Mouse (Mus musculus): ENCODE data around the gene Mdga1. TPM values are rescaled to one million over a fixed set of nuclear protein-coding genes. Genes with fewer than 3 reads are reported as not detected.
A peak's percentile ranks its signal among the peaks of the same experiment; 100 is the strongest.

Mdga1 gene
- total RNA-seq, 2 experiments from 2014 or later = 56.9 to 68.0 TPM

GRCm38 (mm10) chr17:29925608-29926606 is 44.0 kb downstream of the Mdga1 start:
- DNase-seq (ENCODE audit: extremely low spot score in 1 of 2, low spot score in 1 of 2) = no peak

GRCm38 (mm10) chr17:29920089-29920488 is 49.8 kb downstream of the Mdga1 start:
- no peak for DNase-seq (ENCODE audit: extremely low spot score in 1 of 2, low spot score in 1 of 2)

DNA sequence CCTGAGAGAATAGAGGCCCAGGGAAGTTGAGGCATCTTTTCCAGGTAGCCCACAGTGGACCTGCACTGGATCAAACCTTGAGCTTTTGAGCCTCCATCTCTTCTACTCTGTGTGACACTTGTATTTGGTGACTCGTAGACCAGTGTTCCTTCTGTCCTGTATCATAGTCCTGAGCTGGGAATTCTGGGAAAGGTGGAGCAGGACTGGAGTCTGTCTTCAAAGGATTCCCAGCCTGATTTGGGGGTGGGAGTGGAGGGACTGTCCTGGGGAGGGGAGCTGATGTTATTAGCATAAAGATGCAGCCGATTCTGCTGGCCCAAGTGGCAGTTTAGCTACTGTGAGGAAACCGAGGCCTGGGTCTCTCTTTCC is 50.4 kb downstream of the Mdga1 start:
- DNase-seq (ENCODE audit: extremely low spot score in 1 of 2, low spot score in 1 of 2) = no peak

- DNase-seq (ENCODE audit: extremely low spot score in 1 of 2, low spot score in 1 of 2) = no peak
Observed at GRCm38 (mm10) chr17:29918791-29919551, 50.9 kb downstream of the Mdga1 start.

DNA sequence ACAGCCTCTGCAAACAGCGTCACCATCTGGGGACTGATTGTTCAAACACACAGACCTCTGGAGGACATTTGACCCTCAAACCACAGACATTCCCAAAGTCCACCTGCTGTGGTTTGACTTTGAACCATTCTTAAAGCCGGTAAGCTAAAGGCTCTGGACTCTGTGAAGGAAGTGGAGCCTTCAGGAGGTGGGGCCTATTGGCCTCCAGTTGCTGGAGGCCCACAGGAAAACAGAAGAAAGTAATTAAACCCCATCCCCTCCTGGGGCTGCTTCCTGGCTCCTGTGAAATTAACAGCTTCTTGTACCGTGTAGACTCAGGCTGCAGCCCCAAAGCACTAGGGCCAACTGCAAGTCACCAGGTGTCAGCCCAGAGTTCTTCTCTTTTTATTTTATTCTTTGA is 52.9 kb downstream of the Mdga1 start:
- no peak for DNase-seq (ENCODE audit: extremely low spot score in 1 of 2, low spot score in 1 of 2)

- DNase-seq (ENCODE audit: extremely low spot score in 1 of 2, low spot score in 1 of 2) = no peak
Observed at GRCm38 (mm10) chr17:29915820-29916219, 54.1 kb downstream of the Mdga1 start.

DNA sequence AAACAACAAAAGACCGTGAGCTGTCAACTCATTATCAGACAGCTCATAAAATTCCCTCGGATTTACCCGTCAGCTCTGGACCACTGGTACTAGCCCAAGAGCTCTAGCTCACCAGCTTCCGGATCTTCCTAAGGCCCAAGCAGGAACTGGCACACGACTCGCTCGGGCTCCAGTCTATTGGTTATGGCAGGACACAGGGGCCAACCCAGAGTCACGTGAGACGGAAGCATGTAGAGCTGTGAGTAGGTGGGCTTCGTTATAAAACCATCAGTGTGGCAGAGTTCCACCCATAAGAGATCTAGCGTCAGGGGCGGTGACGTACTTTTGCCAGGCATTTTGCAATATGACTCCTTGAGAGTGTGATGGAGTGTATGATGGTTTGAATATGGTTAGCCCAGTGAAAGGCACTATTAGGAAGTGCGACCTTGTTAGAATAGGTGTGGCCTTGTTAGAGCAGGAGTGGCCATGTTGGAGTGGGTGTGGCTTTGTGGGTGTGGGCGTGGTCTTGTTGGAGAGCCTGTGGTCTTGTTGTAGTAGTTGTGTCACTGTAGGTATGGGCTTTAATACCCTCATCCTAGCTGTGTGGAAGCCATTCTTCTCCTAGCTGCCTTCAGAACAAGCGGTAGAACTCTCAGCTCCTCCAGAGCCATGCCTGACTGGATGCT is 56.5 kb downstream of the Mdga1 start:
- no peak for DNase-seq (ENCODE audit: extremely low spot score in 1 of 2, low spot score in 1 of 2)

DNA sequence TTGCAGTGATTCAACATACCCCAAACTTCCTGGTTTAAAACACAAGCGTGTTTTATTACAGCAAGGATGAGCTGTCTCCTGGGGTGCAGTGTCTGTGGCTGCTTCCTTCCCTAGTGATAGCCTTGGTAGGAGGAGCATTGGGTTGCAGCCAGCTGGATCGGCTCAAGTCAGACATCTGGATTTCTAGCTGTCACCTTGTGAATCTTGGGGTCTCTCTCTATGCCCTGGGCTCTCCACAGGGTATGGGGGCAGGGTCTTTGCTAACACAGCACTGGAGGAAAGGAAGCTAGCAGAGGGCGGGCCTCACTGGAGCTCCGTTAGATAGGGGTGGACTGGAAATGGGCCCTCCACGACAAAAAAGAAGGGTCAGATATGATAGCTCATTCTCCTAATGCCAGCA is 57.2 kb downstream of the Mdga1 start:
- DNase-seq (ENCODE audit: extremely low spot score in 1 of 2, low spot score in 1 of 2) = no peak

GRCm38 (mm10) chr17:29909031-29909430 is 60.9 kb downstream of the Mdga1 start:
- DNase-seq (ENCODE audit: extremely low spot score in 1 of 2, low spot score in 1 of 2) = no peak

- DNase-seq (ENCODE audit: extremely low spot score in 1 of 2, low spot score in 1 of 2) = no peak
Observed at GRCm38 (mm10) chr17:29904694-29905093, 65.2 kb downstream of the Mdga1 start.

- DNase-seq (ENCODE audit: extremely low spot score in 1 of 2, low spot score in 1 of 2) = peak in 1 of 2 experiments; percentile 34
Observed at GRCm38 (mm10) chr17:29902406-29903155, 67.3 kb downstream of the Mdga1 start.

DNA sequence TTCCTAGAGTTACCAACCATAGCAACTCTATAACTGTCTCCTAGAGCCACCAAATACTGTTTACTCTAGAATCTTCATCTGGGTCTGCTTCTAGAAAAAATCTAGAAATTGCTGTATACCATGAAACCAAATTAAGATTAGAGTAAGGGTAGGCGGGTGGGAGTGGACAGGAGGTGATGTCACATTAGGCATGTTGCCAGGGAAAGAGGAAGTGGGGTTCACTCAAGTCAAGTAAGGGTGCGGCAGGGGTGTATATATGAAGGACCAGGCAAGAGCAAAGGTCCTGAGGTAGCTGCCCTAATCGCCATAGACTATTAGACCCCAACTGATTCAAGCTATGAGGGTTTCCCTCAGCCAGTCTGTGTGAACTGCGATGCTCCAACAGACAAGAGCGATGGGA is 69.6 kb downstream of the Mdga1 start:
- no peak for DNase-seq (ENCODE audit: extremely low spot score in 1 of 2, low spot score in 1 of 2)

DNA sequence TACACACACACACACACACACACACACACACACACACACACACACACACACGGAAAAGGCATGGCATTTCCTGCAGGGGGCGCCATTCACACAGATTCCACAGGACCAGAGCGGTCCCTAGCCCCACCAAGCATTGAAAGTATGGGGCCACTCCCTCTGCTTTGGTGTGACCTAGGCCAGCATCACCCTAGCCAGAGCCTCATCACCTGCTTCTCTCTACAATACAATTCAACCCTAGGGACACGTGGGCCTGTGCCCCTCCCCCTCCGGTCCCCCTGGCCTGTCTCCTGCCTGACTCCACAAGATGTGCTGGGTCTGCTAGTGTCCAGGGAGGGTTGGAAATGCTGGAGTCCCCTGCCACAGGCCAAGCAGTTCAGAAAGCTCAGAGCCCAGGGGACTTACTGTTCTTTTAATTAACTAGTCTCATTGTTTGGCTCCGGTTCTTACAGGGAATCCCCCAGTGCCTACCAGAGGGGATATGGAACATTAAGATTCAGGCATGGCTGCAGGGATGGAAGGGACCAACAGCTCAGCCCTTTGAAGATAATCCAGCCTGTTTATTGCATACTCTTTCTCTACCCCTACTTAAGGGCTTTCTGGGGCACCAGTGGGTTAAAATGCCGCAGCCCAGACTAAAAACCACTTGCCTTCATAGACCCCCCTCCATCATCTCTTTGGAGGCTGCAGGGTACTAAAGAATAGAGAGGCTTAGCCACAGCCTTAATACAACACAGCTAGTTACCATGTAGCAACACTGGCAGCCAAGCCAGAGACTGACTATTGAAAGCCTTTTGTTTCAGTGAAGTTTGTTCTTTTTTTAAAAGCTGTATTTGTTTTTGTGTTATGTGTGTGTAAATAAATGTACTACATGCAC is 73.5 kb downstream of the Mdga1 start:
- DNase-seq (ENCODE audit: extremely low spot score in 1 of 2, low spot score in 1 of 2) = peak in 1 of 2 experiments; percentile 40

DNA sequence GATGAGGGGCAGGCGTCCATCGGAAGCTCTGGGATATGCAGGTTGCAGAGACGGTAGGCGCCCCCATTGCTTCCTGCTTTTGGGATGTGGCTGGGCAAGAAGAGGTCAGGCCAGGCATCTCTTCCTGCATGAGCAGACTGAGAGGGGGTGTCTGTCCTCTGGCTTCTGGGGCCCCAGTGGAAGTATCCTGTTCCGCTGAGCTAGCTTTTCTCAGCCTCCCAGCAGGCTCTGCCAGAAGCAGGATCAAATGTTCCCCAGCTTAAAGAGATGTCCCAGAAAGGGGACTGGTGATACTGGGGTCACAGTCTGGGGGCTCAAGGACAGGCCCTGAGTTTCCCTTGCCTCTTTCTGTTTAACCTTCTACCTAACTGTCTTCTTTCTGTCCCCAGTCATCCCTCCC is 74.3 kb downstream of the Mdga1 start:
- DNase-seq (ENCODE audit: extremely low spot score in 1 of 2, low spot score in 1 of 2) = no peak

- DNase-seq (ENCODE audit: extremely low spot score in 1 of 2, low spot score in 1 of 2) = no peak
Observed at GRCm38 (mm10) chr17:29894965-29895364, 74.9 kb downstream of the Mdga1 start.

GRCm38 (mm10) chr17:29890451-29891110 is 79.3 kb downstream of the Mdga1 start:
- DNase-seq (ENCODE audit: extremely low spot score in 1 of 2, low spot score in 1 of 2) = no peak

DNA sequence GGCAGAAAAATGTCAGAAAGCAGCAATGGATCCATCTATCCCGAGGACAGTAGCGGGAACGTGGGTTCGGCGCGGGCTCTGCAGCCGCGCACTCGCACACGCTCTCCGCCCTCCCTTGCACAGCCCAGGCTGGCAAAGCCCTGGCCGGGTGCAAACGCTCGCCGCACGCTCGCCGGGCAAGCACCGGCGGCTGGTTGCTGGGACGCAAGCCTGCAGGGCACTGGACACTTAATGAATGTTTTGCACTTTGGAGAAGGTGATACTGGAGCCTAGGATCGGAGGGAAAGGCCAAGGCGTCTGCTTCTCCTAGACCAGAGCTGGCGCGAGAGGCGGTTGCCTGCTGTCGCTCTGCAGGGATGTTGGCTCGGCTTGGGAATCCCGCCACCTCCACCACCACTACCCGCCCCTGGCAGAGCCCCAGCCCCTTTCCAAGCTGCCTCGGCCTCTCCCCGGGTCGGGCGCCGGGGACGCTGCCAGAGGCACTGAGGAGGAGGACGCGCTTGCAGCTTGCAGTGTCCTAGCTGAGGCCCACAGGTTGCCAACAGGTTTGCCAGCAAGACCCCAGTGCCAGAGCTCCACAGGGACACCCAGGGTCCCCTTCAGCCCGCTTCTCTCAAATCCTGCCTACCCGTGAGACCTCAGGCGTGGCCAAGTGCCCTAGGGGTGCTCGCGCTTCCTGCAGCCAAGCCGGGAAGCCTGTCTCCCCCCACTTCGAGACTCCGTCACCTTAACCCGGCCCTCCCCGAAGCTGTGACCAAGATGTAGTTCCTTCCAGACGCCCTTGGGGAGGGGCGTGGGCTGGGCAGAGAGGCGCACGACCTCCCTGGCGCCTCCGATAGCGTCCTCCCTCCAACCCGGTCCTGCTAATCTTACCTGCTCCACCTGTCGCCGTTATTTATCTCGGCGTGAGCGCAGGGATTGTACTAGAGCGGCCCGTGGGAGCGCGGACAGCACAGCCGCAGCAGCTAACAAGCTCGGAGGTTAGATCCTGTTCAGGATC is 80.6 kb downstream of the Mdga1 start:
- DNase-seq (ENCODE audit: extremely low spot score in 1 of 2, low spot score in 1 of 2) = peak; percentile 52 to 65

All from layer of hippocampus, postnatal 25 days (tissue).